Mouse (Mus musculus) liver, postnatal 0 days (tissue): ENCODE measurements around the gene Tsen54.

Experiments used
- CTCF ChIP-seq: sonication (generic); IDR thresholded peaks from 2 replicates; pipeline ENCODE4 v1.5.1; 2016; ENCODE audit warnings: antibody characterized with exemption, low read depth
- EP300 ChIP-seq: IDR thresholded peaks from 2 replicates; pipeline ENCODE4 v1.6.1; 2016; ENCODE audit warnings: antibody characterized with exemption, low read depth, mild to moderate bottlenecking

- no peak for TF ChIP-seq CTCF
- TF ChIP-seq EP300: no peak
Observed at GRCm38 (mm10) chr11:115765607-115766141, 48.9 kb upstream of the Tsen54 start.
